Mouse (Mus musculus) limb, embryonic 10.5 days (tissue): Measurements from ENCODE around the gene Sptb. TPM values are rescaled to one million over a fixed set of nuclear protein-coding genes. Genes with fewer than 3 reads are reported as not detected.
A peak's percentile ranks its signal among the peaks of the same experiment; 100 is the strongest.

Experiments
- DNase-seq: peaks from one replicate; pipeline ENCODE4 v3.0.0-alpha.2; 2017; ENCODE audit warnings: low spot score
- H3K27ac ChIP-seq: fragments of 300-500 bp; sonication (generic); 2 replicates; pipeline ENCODE4 v1.5.1; 2016; ENCODE audit warnings: mild to moderate bottlenecking
- H3K27me3 ChIP-seq: fragments of 300-500 bp; sonication (generic); 2 replicates; pipeline ENCODE4 v1.6.1; 2016; ENCODE audit warnings: low read depth, mild to moderate bottlenecking; ENCODE audit not compliant: poor library complexity, severe bottlenecking
- H3K36me3 ChIP-seq: fragments of 300-500 bp; sonication (generic); 2 replicates; pipeline ENCODE4 v1.6.1; 2016; ENCODE audit warnings: mild to moderate bottlenecking, moderate library complexity
- H3K4me1 ChIP-seq: fragments of 300-500 bp; sonication (generic); 2 replicates; pipeline ENCODE4 v1.6.1; 2016
- H3K4me3 ChIP-seq: fragments of 300-500 bp; sonication (generic); 2 replicates; pipeline ENCODE4 v1.5.1; 2016; ENCODE audit warnings: mild to moderate bottlenecking, moderate library complexity
- H3K9me3 ChIP-seq: fragments of 300-500 bp; sonication (generic); replicated peaks from 2 replicates; pipeline ENCODE4 v1.6.1; 2016; ENCODE audit warnings: mild to moderate bottlenecking
- WGBS: fragments of 180-500 bp; shearing (Covaris S2); methylation state at CpG from one replicate; pipeline ENCODE4 v1.1.7; 2016; 5-methylcytosine and 5-hydroxymethylcytosine counted together
- polyA plus RNA-seq: library from polyadenylated mRNA; unstranded; fragments of >200 nt; fragmentation: Nextera tagmentation; extraction: Ambion mirVana; gene quantifications from 2 replicates; pipeline ENCODE4 v1.2.1, GENCODE M21; 2016

The Sptb gene
- polyA plus RNA-seq: 3.7 and 4.2 TPM in 2 replicates

GRCm38 (mm10) chr12:76710351-76711100 lies at the start of gene Sptb:
Gene Sptb (minus strand): TSS chr12:76710547.
- WGBS: under 1% methylated on average over 40 of the region's 40 CpGs
- Histone ChIP-seq H3K27me3 (peaks cover 74% of the 10 kb centered on the region), H3K4me3 (peak within 1 kb of the TSS; percentile 74), H3K27ac (peak within 1 kb of the TSS; percentile 77), H3K9me3 (no peaks in the 10 kb centered on the region), H3K4me1 (peaks cover 33% of the 10 kb centered on the region), H3K36me3 (no peaks in the 10 kb centered on the region)
- peak; percentile 74 for DNase-seq

GRCm38 (mm10) chr12:76752652-76753318 lies 42.4 kb upstream of the Sptb start:
- Histone ChIP-seq H3K27ac (no peak overlapping the region), H3K9me3 (no peaks in the 10 kb centered on the region), H3K4me1 (no peaks in the 10 kb centered on the region), H3K27me3 (no peaks in the 10 kb centered on the region), H3K4me3 (no peak overlapping the region), H3K36me3 (no peaks in the 10 kb centered on the region)
- DNase-seq: peak; percentile 58
- WGBS: 48% methylated on average over 14 of the region's 14 CpGs

GRCm38 (mm10) chr12:76750866-76751459 lies 40.6 kb upstream of the Sptb start:
- Histone ChIP-seq H3K27ac (no peak overlapping the region), H3K4me1 (no peaks in the 10 kb centered on the region), H3K9me3 (no peaks in the 10 kb centered on the region), H3K36me3 (no peaks in the 10 kb centered on the region), H3K4me3 (no peak overlapping the region), H3K27me3 (no peaks in the 10 kb centered on the region)
- WGBS: 79% methylated on average over 16 of the region's 16 CpGs
- DNase-seq: no peak

- DNase-seq: no peak
- Histone ChIP-seq H3K4me3 (no peak overlapping the region), H3K27me3 (no peaks in the 10 kb centered on the region), H3K36me3 (no peaks in the 10 kb centered on the region), H3K27ac (no peak overlapping the region), H3K4me1 (no peaks in the 10 kb centered on the region), H3K9me3 (no peaks in the 10 kb centered on the region)
- 91% methylated on average over 4 of the region's 4 CpGs for WGBS
Measured at GRCm38 (mm10) chr12:76727955-76728354, 17.6 kb upstream of the Sptb start.

GRCm38 (mm10) chr12:76722026-76722425 lies 11.7 kb upstream of the Sptb start:
- no peak overlapping the region for H3K27ac ChIP-seq
- no peaks in the 10 kb centered on the region for H3K9me3 ChIP-seq
- no peaks in the 10 kb centered on the region for H3K27me3 ChIP-seq
- 84% methylated on average over 3 of the region's 3 CpGs for WGBS
- no peaks in the 10 kb centered on the region for H3K4me1 ChIP-seq
- H3K36me3 ChIP-seq: no peaks in the 10 kb centered on the region
- H3K4me3 ChIP-seq: no peak overlapping the region
- no peak for DNase-seq

- Histone ChIP-seq H3K4me3 (no peak overlapping the region), H3K27ac (no peak overlapping the region), H3K9me3 (no peaks in the 10 kb centered on the region), H3K27me3 (no peaks in the 10 kb centered on the region), H3K4me1 (no peaks in the 10 kb centered on the region), H3K36me3 (no peaks in the 10 kb centered on the region)
- DNase-seq: no peak
Measured at GRCm38 (mm10) chr12:76720572-76720971, 10.2 kb upstream of the Sptb start.

- Histone ChIP-seq H3K4me1 (no peaks in the 10 kb centered on the region), H3K4me3 (no peak overlapping the region), H3K27me3 (peaks cover 6% of the 10 kb centered on the region), H3K36me3 (no peaks in the 10 kb centered on the region), H3K27ac (no peak overlapping the region), H3K9me3 (no peaks in the 10 kb centered on the region)
- no peak for DNase-seq
- WGBS: 91% methylated on average over 4 of the region's 4 CpGs
Measured at GRCm38 (mm10) chr12:76718384-76718783, 8.0 kb upstream of the Sptb start.

- Histone ChIP-seq H3K4me1 (peaks cover 39% of the 10 kb centered on the region), H3K9me3 (no peaks in the 10 kb centered on the region), H3K36me3 (no peaks in the 10 kb centered on the region), H3K4me3 (peak overlapping the region; percentile 74), H3K27me3 (peaks cover 74% of the 10 kb centered on the region), H3K27ac (peak overlapping the region; percentile 77)
- under 1% methylated on average over 53 of the region's 55 CpGs for WGBS
- DNase-seq: no peak
Measured at GRCm38 (mm10) chr12:76709795-76710350, 474 bp downstream of the Sptb start.

- Histone ChIP-seq H3K4me3 (peak overlapping the region; percentile 74), H3K4me1 (peaks cover 44% of the 10 kb centered on the region), H3K27ac (peak overlapping the region; percentile 77), H3K9me3 (no peaks in the 10 kb centered on the region), H3K27me3 (peaks cover 80% of the 10 kb centered on the region), H3K36me3 (no peaks in the 10 kb centered on the region)
- peak; percentile 52 for DNase-seq
- WGBS: 5% methylated on average over 34 of the region's 34 CpGs
Measured at GRCm38 (mm10) chr12:76708956-76709794, 1.2 kb downstream of the Sptb start.

- Histone ChIP-seq H3K4me1 (peaks cover 44% of the 10 kb centered on the region), H3K27ac (no peak overlapping the region), H3K4me3 (no peak overlapping the region), H3K27me3 (peaks cover 73% of the 10 kb centered on the region), H3K9me3 (no peaks in the 10 kb centered on the region), H3K36me3 (no peaks in the 10 kb centered on the region)
- WGBS: 66% methylated on average over 3 of the region's 3 CpGs
- no peak for DNase-seq
Measured at GRCm38 (mm10) chr12:76708181-76708580, 2.2 kb downstream of the Sptb start.

GRCm38 (mm10) chr12:76696380-76696935 lies 13.9 kb downstream of the Sptb start:
- Histone ChIP-seq H3K9me3 (no peaks in the 10 kb centered on the region), H3K4me1 (peaks cover 7% of the 10 kb centered on the region), H3K27ac (no peak overlapping the region), H3K36me3 (no peaks in the 10 kb centered on the region), H3K4me3 (no peak overlapping the region), H3K27me3 (no peaks in the 10 kb centered on the region; the same call in 1 of the 2 replicates)
- no peak for DNase-seq
- 84% methylated on average over 13 of the region's 13 CpGs for WGBS

GRCm38 (mm10) chr12:76695773-76696172 lies 14.6 kb downstream of the Sptb start:
- Histone ChIP-seq H3K9me3 (no peaks in the 10 kb centered on the region), H3K36me3 (no peaks in the 10 kb centered on the region), H3K4me1 (peaks cover 7% of the 10 kb centered on the region), H3K27me3 (no peaks in the 10 kb centered on the region; the same call in 1 of the 2 replicates), H3K4me3 (no peak overlapping the region), H3K27ac (no peak overlapping the region)
- DNase-seq: no peak
- 70% methylated on average over 5 of the region's 5 CpGs for WGBS
